Mouse (Mus musculus) ES-E14 (cell line): Measurements from ENCODE around the gene Efcab1.

Source experiments
- HCFC1 ChIP-seq: IDR thresholded peaks from 2 replicates; pipeline ENCODE4 v1.6.1; 2012; ENCODE audit warnings: low read length, inconsistent platforms, borderline replicate concordance; ENCODE audit not compliant: insufficient read depth
- ZC3H11A ChIP-seq: IDR thresholded peaks from 2 replicates; pipeline ENCODE4 v1.6.1; 2012; ENCODE audit warnings: low read depth, mild to moderate bottlenecking, inconsistent platforms, low read length, borderline replicate concordance
- ZNF384 ChIP-seq: IDR thresholded peaks from 2 replicates; pipeline ENCODE4 v1.6.1; 2012; ENCODE audit warnings: low read depth, low read length, inconsistent platforms

GRCm38 (mm10) chr16:14943530-14943929 is 37.1 kb downstream of the Efcab1 start:
- no peak for TF ChIP-seq ZC3H11A
- no peak for TF ChIP-seq HCFC1
- TF ChIP-seq ZNF384: no peak
